Mouse (Mus musculus) forebrain, postnatal 0 days (tissue): ENCODE data around the gene Rab3a. TPM values are rescaled to one million over a fixed set of nuclear protein-coding genes. Genes with fewer than 3 reads are reported as not detected.

Experiments
- ATAC-seq: fragments of 200-750 bp; cut with Nextera tagmentation; 2 replicates; pipeline ENCODE4 v1.8.0; 2017; ENCODE audit warnings: mild to moderate bottlenecking, moderate library complexity
- DNase-seq: peaks from one replicate; pipeline ENCODE4 v3.0.0-alpha.2; 2015
- H3K27ac ChIP-seq: fragments of 300-500 bp; sonication (generic); 2 replicates; pipeline ENCODE4 v1.5.1; 2014; ENCODE audit warnings: low read depth, mild to moderate bottlenecking, antibody characterized with exemption, low read length, moderate library complexity, mixed read lengths
- H3K27me3 ChIP-seq: fragments of 300-500 bp; sonication (generic); 2 replicates; pipeline ENCODE4 v1.6.1; 2014; ENCODE audit warnings: mild to moderate bottlenecking, low read length, mixed read lengths; ENCODE audit not compliant: insufficient read depth
- H3K36me3 ChIP-seq: fragments of 300-500 bp; sonication (generic); 2 replicates; pipeline ENCODE4 v1.6.1; 2014; ENCODE audit warnings: mild to moderate bottlenecking, moderate library complexity; ENCODE audit not compliant: insufficient read depth
- H3K4me1 ChIP-seq: fragments of 300-500 bp; sonication (generic); 2 replicates; pipeline ENCODE4 v1.6.1; 2014; ENCODE audit warnings: antibody characterized with exemption; ENCODE audit not compliant: insufficient read depth
- H3K4me2 ChIP-seq: fragments of 300-500 bp; sonication (generic); 2 replicates; pipeline ENCODE4 v1.6.1; 2014; ENCODE audit warnings: low read depth, mild to moderate bottlenecking, moderate library complexity
- H3K4me3 ChIP-seq: fragments of 300-500 bp; sonication (generic); 2 replicates; pipeline ENCODE4 v1.5.1; 2014; ENCODE audit warnings: low read depth, low read length, mixed read lengths
- H3K9ac ChIP-seq: fragments of 300-500 bp; sonication (generic); 2 replicates; pipeline ENCODE4 v1.6.1; 2014; ENCODE audit warnings: mild to moderate bottlenecking
- H3K9me3 ChIP-seq: fragments of 300-500 bp; sonication (generic); 2 replicates; pipeline ENCODE4 v1.6.1; 2016; ENCODE audit warnings: low read length
- CTCF ChIP-seq: sonication (generic); IDR thresholded peaks from 2 replicates; pipeline ENCODE4 v1.5.1; 2016; ENCODE audit warnings: antibody characterized with exemption, control low read depth, low read depth
- WGBS: fragments of 180-500 bp; shearing (Covaris S2); extraction: QIAGEN DNeasy Blood & Tissue Kit; methylation state at CpG from one replicate; pipeline ENCODE4 v1.1.7; 2014; 5-methylcytosine and 5-hydroxymethylcytosine counted together
- polyA plus RNA-seq: library from polyadenylated mRNA; unstranded; fragments of >200 nt; fragmentation: Nextera tagmentation; extraction: Ambion mirVana; gene quantifications from 2 replicates; pipeline ENCODE4 v1.2.1, GENCODE M21; 2015
- total RNA-seq: library from RNA; depleted of rRNA; stranded (reverse); fragments of >200 nt; gene quantifications from 2 replicates; pipeline ENCODE4 v1.2.3, GENCODE M21; 2014

The Rab3a gene
- total and polyA plus RNA-seq, 2 experiments from 2014 or later = 499 to 673 TPM

- Histone ChIP-seq H3K4me1 (no peaks in the 10 kb centered on the region), H3K9me3 (no peaks in the 10 kb centered on the region), H3K27me3 (0 out of 2 replicates have a peak, but pooled peaks cover 4% of the 10 kb centered on the region), H3K9ac (no peak overlapping the region), H3K27ac (no peak overlapping the region), H3K4me3 (no peak overlapping the region), H3K36me3 (no peaks in the 10 kb centered on the region), H3K4me2 (no peak overlapping the region)
- DNase-seq (no peak), ATAC-seq (no peak)
- TF ChIP-seq CTCF = no peak
- WGBS = 88% methylated on average over 40 of the region's 40 CpGs
Measured at GRCm38 (mm10) chr8:70716521-70717400, 37.7 kb upstream of the Rab3a start.

DNA sequence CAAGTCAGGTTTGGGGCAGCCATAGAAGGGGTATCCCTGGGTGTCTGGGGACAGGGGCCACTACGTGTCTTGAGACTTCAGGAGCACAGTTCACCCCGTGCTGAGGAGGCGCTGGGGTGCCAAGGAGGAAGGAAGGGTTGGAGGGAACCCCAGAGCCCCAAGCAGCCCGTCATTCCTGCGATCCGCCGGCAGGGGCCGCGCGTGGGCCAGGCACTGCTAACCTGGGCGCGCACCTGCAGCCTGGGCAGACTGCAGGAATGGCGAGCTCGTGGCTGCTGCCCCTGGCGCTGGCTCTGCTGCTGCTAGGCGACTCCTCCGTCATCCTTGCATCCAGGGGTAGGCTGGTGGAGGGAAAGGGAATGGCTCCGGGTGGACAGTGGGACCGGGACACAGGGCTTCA lies 36.2 kb upstream of the Rab3a start, which contains the start of gene Gm3336:
Gene Gm3336, plus strand, starts transcription at position 247 of the 400 bp plus-strand sequence.
- H3K27ac ChIP-seq = no peak within 1 kb of the TSS
- H3K27me3 ChIP-seq = 0 out of 2 replicates have a peak, but pooled peaks cover 4% of the 10 kb centered on the region
- 1% methylated on average over 19 of the region's 19 CpGs for WGBS
- no peak within 1 kb of the TSS for H3K4me3 ChIP-seq
- peak; percentile 33 for DNase-seq
- H3K36me3 ChIP-seq = no peaks in the 10 kb centered on the region
- no peak within 1 kb of the TSS; the same call in 1 of the 2 replicates for H3K4me2 ChIP-seq
- no peak within 1 kb of the TSS for H3K9ac ChIP-seq
- H3K9me3 ChIP-seq = no peaks in the 10 kb centered on the region
- ATAC-seq = peak; percentile 52; the same call in 1 of the 2 replicates
- peak; percentile 86 for TF ChIP-seq CTCF
- no peaks in the 10 kb centered on the region for H3K4me1 ChIP-seq

DNA sequence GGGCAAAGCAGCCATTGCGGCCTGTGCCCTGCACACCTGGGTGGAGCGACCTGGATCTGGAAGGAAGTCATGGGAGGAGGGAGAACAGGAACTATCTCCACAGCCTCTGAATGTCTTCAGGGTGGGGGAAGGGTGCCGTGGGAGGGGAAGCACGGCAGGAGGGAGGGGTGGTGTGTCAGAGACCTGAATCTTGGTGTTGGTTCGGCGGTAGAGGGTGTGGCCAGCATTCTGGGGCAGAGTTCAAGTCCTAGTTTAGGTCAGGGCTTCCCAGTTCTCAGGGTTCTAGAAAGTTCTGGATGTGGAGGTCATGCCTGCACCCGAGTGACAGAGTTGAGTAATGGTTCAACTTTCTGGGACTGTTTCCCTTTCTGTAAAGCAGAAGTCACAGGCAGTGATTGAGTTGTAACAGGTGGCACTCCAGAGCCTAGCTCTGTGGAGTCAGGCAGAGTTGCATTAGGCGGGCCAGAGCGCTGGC lies 34.6 kb upstream of the Rab3a start:
- Histone ChIP-seq H3K4me1 (no peaks in the 10 kb centered on the region), H3K9me3 (no peaks in the 10 kb centered on the region), H3K4me3 (no peak overlapping the region), H3K27me3 (0 out of 2 replicates have a peak, but pooled peaks cover 4% of the 10 kb centered on the region), H3K4me2 (no peak overlapping the region), H3K9ac (no peak overlapping the region), H3K36me3 (no peaks in the 10 kb centered on the region), H3K27ac (no peak overlapping the region)
- ATAC-seq (no peak), DNase-seq (no peak)
- TF ChIP-seq CTCF = no peak
- 71% methylated on average over 9 of the region's 9 CpGs for WGBS

DNA sequence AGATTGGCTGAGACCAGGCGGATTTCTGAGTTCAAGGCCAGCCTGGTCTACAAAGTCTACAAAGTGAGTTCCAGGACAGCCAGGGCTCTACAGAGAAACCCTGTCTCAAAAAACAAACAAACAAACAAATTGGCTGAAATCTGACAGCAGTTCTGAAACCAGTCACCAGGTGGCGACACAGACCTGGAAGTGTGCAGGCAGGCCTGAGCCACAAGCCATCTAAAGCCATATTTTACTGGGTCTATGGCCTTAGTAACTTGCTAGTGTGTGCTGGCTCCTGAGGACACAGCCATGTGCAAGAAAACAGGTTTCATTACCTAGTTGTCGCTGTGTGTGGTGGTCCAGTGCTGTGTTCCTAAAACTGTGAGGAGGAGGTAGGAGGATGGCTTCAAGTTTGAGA lies 33.7 kb upstream of the Rab3a start:
- H3K4me2 ChIP-seq = no peak overlapping the region
- peak; percentile 79 for ATAC-seq
- no peaks in the 10 kb centered on the region for H3K36me3 ChIP-seq
- 0 out of 2 replicates have a peak, but pooled peaks cover 4% of the 10 kb centered on the region for H3K27me3 ChIP-seq
- WGBS = 7% methylated on average over 3 of the region's 3 CpGs
- peak; percentile 97 for TF ChIP-seq CTCF
- H3K27ac ChIP-seq = no peak overlapping the region
- H3K4me3 ChIP-seq = no peak overlapping the region
- H3K9ac ChIP-seq = no peak overlapping the region
- DNase-seq = peak; percentile 89
- H3K9me3 ChIP-seq = no peaks in the 10 kb centered on the region
- H3K4me1 ChIP-seq = no peaks in the 10 kb centered on the region

DNA sequence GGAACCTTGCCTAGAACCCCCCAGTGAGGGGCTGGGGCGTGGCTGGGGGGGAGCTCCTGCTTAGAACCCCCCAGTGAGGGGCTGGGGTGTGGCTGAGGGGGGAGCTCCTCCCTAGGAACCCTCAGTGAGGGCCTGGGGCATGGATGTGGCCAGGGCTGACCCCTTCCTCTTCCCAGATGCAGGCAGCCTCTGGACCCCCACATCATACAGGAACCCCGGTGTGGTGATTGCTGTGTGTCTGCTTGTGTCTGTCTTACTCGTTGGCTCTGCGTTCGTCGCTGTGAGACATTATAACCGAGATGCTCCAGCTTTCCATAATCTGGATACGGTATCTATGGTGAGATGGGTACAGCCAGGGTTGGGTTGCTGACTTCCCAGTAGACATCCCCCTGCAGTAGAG lies 32.9 kb upstream of the Rab3a start:
- Histone ChIP-seq H3K4me1 (no peaks in the 10 kb centered on the region), H3K36me3 (no peaks in the 10 kb centered on the region), H3K27me3 (0 out of 2 replicates have a peak, but pooled peaks cover 4% of the 10 kb centered on the region), H3K27ac (no peak overlapping the region), H3K4me3 (no peak overlapping the region), H3K9ac (no peak overlapping the region), H3K4me2 (no peak overlapping the region), H3K9me3 (no peaks in the 10 kb centered on the region)
- ATAC-seq (no peak), DNase-seq (no peak)
- no peak for TF ChIP-seq CTCF
- WGBS = 81% methylated on average over 8 of the region's 8 CpGs

DNA sequence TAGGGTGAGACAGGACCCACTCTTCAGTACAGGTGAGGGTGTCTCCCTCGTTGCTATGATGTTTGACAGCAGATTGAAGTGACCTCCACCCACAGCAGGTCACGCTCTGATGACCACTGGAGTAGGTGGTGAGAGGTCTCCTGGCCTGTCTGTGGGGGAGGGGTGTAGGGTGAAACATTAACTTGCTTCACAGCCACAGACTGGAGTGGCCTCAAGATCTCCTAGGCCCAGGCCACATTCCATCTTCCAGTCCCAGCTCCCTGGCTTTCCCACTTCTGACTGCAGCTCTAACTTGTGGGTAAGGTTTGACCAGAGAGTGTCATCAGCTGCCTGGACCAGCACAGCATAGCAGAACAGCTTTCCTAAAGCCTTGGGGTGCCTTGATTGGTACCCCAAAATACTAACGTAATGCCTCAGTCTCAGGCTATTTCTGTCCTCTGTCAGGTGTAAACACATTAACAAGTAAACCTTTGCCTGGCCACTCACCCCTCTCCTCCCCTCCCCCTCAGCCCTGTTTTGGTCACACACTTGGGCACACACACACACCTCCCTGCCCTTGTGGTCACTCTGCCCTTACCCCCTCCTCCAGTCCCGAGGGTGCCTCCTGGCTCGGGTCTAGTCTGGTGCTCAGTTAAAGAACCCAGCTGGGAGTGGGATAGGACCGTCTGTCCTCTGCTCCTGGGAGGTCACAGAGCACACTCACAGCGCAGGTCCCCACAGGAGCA lies 30.8 kb upstream of the Rab3a start, which contains the start of gene Pde4c:
Gene Pde4c, plus strand, starts transcription at position 235 of the 725 bp plus-strand sequence.
- no peak within 1 kb of the TSS for H3K4me3 ChIP-seq
- TF ChIP-seq CTCF = no peak
- peaks cover 11% of the 10 kb centered on the region; the same call in 1 of the 2 replicates for H3K27me3 ChIP-seq
- DNase-seq (no peak), ATAC-seq (no peak)
- 73% methylated on average over 7 of the region's 7 CpGs for WGBS
- no peaks in the 10 kb centered on the region for H3K9me3 ChIP-seq
- H3K36me3 ChIP-seq = no peaks in the 10 kb centered on the region
- no peak within 1 kb of the TSS for H3K27ac ChIP-seq
- no peak within 1 kb of the TSS for H3K4me2 ChIP-seq
- no peak within 1 kb of the TSS for H3K9ac ChIP-seq
- no peaks in the 10 kb centered on the region for H3K4me1 ChIP-seq
